Mouse (Mus musculus): ENCODE data around the gene Tnik. TPM values are rescaled to one million over a fixed set of nuclear protein-coding genes. Genes with fewer than 3 reads are reported as not detected.

Tnik gene
- polyA plus RNA-seq, 1 experiment, result 23.6 TPM

DNA sequence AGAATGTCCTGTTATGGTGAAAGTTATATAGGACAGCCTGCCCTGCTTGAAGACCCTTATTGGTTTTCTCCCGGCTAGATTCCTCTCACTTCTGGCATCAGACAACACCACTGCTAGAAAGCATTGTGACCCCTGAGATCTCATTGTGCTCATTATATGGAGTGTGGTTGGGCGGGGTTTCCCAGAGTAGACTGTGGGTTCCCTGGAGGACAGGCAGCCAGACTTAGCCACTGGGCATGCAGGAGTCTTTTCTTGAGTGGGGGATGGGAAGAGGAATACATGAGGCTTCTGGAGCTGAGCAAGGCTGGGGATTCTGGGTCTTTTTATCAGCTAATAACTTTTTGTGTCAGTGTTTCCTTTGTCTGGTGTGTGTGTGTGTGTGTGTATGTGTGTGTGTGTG is 153.0 kb downstream of the Tnik start:
- TF ChIP-seq POLR2A (IDR thresholded peaks at IDR 0.05; ENCODE audit: control insufficient read depth, extremely low read depth, insufficient read depth, low read length, poor library complexity), result no peak
- TF ChIP-seq CTCF (IDR thresholded peaks at IDR 0.05; ENCODE audit: borderline replicate concordance, control insufficient read depth, extremely low read depth, insufficient read depth, low read length, poor library complexity), result no peak
- Histone ChIP-seq H3K36me3 (ENCODE audit: control insufficient read depth, insufficient read depth, low read length) (no peaks in the 10 kb centered on the region), H3K27ac (ENCODE audit: control insufficient read depth, insufficient read depth, low read length) (no peak overlapping the region), H3K4me1 (replicated peaks; ENCODE audit: control insufficient read depth, insufficient read depth, low read length) (no peaks in the 10 kb centered on the region), H3K27me3 (ENCODE audit: control insufficient read depth, insufficient read depth, low read length) (no peaks in the 10 kb centered on the region), H3K4me3 (ENCODE audit: control insufficient read depth, insufficient read depth, low read length) (no peak overlapping the region)
- DNase-seq, result no peak
- WGBS, result 92% methylated on average over 2 of the region's 2 CpGs

- DNase-seq, result no peak
- Histone ChIP-seq H3K4me1 (replicated peaks; ENCODE audit: control insufficient read depth, insufficient read depth, low read length) (no peaks in the 10 kb centered on the region), H3K27ac (ENCODE audit: control insufficient read depth, insufficient read depth, low read length) (no peak overlapping the region), H3K27me3 (ENCODE audit: control insufficient read depth, insufficient read depth, low read length) (no peaks in the 10 kb centered on the region), H3K36me3 (ENCODE audit: control insufficient read depth, insufficient read depth, low read length) (no peaks in the 10 kb centered on the region), H3K4me3 (ENCODE audit: control insufficient read depth, insufficient read depth, low read length) (no peak overlapping the region)
- 91% methylated on average over 5 of the region's 5 CpGs for WGBS
- TF ChIP-seq CTCF (IDR thresholded peaks at IDR 0.05; ENCODE audit: borderline replicate concordance, control insufficient read depth, extremely low read depth, insufficient read depth, low read length, poor library complexity) (no peak), POLR2A (IDR thresholded peaks at IDR 0.05; ENCODE audit: control insufficient read depth, extremely low read depth, insufficient read depth, low read length, poor library complexity) (no peak)
These were observed 154.2 kb downstream of the Tnik start for GRCm38 (mm10) chr3:28417091-28417715.

DNA sequence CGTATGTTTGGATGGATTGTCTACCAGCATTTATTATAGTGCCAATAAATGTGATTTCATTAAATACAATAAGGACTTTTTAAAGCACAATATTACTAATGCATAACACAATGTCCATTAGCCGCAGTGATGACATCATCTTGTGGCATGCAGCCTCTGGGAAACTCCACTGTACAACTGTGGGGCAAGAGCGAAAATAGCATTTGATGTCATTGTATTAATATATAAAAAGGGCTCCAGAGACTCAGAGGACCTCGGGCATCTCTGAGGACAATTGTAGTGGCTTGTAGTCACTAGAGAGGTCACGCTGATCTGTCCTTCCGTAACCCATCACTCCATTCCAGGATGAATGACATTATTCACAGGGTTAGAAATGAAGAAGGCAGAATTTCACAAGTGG is 157.2 kb downstream of the Tnik start:
- Histone ChIP-seq H3K36me3 (ENCODE audit: control insufficient read depth, insufficient read depth, low read length) (no peaks in the 10 kb centered on the region), H3K27me3 (ENCODE audit: control insufficient read depth, insufficient read depth, low read length) (no peaks in the 10 kb centered on the region), H3K4me3 (ENCODE audit: control insufficient read depth, insufficient read depth, low read length) (no peak overlapping the region), H3K4me1 (replicated peaks; ENCODE audit: control insufficient read depth, insufficient read depth, low read length) (no peaks in the 10 kb centered on the region), H3K27ac (ENCODE audit: control insufficient read depth, insufficient read depth, low read length) (no peak overlapping the region)
- 96% methylated on average over 6 of the region's 6 CpGs for WGBS
- DNase-seq, result no peak
- TF ChIP-seq CTCF (IDR thresholded peaks at IDR 0.05; ENCODE audit: borderline replicate concordance, control insufficient read depth, extremely low read depth, insufficient read depth, low read length, poor library complexity) (no peak), POLR2A (IDR thresholded peaks at IDR 0.05; ENCODE audit: control insufficient read depth, extremely low read depth, insufficient read depth, low read length, poor library complexity) (no peak)

- TF ChIP-seq CTCF (IDR thresholded peaks at IDR 0.05; ENCODE audit: borderline replicate concordance, control insufficient read depth, extremely low read depth, insufficient read depth, low read length, poor library complexity) (no peak), POLR2A (IDR thresholded peaks at IDR 0.05; ENCODE audit: control insufficient read depth, extremely low read depth, insufficient read depth, low read length, poor library complexity) (no peak)
- Histone ChIP-seq H3K4me3 (ENCODE audit: control insufficient read depth, insufficient read depth, low read length) (no peak overlapping the region), H3K27ac (ENCODE audit: control insufficient read depth, insufficient read depth, low read length) (no peak overlapping the region), H3K36me3 (ENCODE audit: control insufficient read depth, insufficient read depth, low read length) (no peaks in the 10 kb centered on the region), H3K4me1 (replicated peaks; ENCODE audit: control insufficient read depth, insufficient read depth, low read length) (no peaks in the 10 kb centered on the region), H3K27me3 (ENCODE audit: control insufficient read depth, insufficient read depth, low read length) (no peaks in the 10 kb centered on the region)
- DNase-seq, result no peak
- WGBS, result 73% methylated on average over 3 of the region's 3 CpGs
These were observed 157.7 kb downstream of the Tnik start for GRCm38 (mm10) chr3:28420698-28421097.

- no peaks in the 10 kb centered on the region for H3K36me3 ChIP-seq (ENCODE audit: control insufficient read depth, insufficient read depth, low read length)
- no peak for DNase-seq
- 91% methylated on average over 6 of the region's 6 CpGs for WGBS
- no peaks in the 10 kb centered on the region for H3K27me3 ChIP-seq (ENCODE audit: control insufficient read depth, insufficient read depth, low read length)
- no peak overlapping the region for H3K27ac ChIP-seq (ENCODE audit: control insufficient read depth, insufficient read depth, low read length)
- no peak overlapping the region for H3K4me3 ChIP-seq (ENCODE audit: control insufficient read depth, insufficient read depth, low read length)
- no peaks in the 10 kb centered on the region for H3K4me1 ChIP-seq (replicated peaks; ENCODE audit: control insufficient read depth, insufficient read depth, low read length)
- TF ChIP-seq POLR2A (IDR thresholded peaks at IDR 0.05; ENCODE audit: control insufficient read depth, extremely low read depth, insufficient read depth, low read length, poor library complexity), result no peak
- TF ChIP-seq CTCF (IDR thresholded peaks at IDR 0.05; ENCODE audit: borderline replicate concordance, control insufficient read depth, extremely low read depth, insufficient read depth, low read length, poor library complexity), result no peak
These were observed 158.8 kb downstream of the Tnik start for GRCm38 (mm10) chr3:28421798-28422197.

- no peak for DNase-seq
- TF ChIP-seq POLR2A (IDR thresholded peaks at IDR 0.05; ENCODE audit: control insufficient read depth, extremely low read depth, insufficient read depth, low read length, poor library complexity) (no peak), CTCF (IDR thresholded peaks at IDR 0.05; ENCODE audit: borderline replicate concordance, control insufficient read depth, extremely low read depth, insufficient read depth, low read length, poor library complexity) (no peak)
- Histone ChIP-seq H3K27ac (ENCODE audit: control insufficient read depth, insufficient read depth, low read length) (no peak overlapping the region), H3K27me3 (ENCODE audit: control insufficient read depth, insufficient read depth, low read length) (no peaks in the 10 kb centered on the region), H3K4me3 (ENCODE audit: control insufficient read depth, insufficient read depth, low read length) (no peak overlapping the region), H3K36me3 (ENCODE audit: control insufficient read depth, insufficient read depth, low read length) (no peaks in the 10 kb centered on the region), H3K4me1 (replicated peaks; ENCODE audit: control insufficient read depth, insufficient read depth, low read length) (no peaks in the 10 kb centered on the region)
- 97% methylated on average over 1 of the region's 1 CpGs for WGBS
These were observed 159.2 kb downstream of the Tnik start for GRCm38 (mm10) chr3:28422221-28422620.

DNA sequence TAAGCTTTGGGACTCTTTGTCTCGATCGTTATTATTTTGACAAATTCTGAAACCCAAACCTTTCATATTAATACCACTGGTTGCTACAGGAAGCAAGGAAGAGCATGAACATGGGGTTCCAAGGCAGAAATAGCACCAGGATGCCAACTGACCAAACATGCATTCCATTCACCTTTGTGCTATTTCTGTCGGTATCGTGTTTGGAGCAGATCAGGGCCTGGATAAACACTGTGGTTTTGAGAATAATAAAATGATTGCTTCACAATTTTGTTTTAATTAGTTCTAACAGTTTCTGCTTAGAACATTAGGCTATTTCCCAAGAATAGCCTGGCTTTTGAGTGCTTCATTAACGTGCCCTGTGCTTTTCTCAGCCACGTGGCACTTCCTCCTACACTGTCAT is 162.9 kb downstream of the Tnik start:
- 91% methylated on average over 6 of the region's 6 CpGs for WGBS
- TF ChIP-seq CTCF (IDR thresholded peaks at IDR 0.05; ENCODE audit: borderline replicate concordance, control insufficient read depth, extremely low read depth, insufficient read depth, low read length, poor library complexity) (no peak), POLR2A (IDR thresholded peaks at IDR 0.05; ENCODE audit: control insufficient read depth, extremely low read depth, insufficient read depth, low read length, poor library complexity) (no peak)
- Histone ChIP-seq H3K36me3 (ENCODE audit: control insufficient read depth, insufficient read depth, low read length) (no peaks in the 10 kb centered on the region), H3K4me1 (replicated peaks; ENCODE audit: control insufficient read depth, insufficient read depth, low read length) (no peaks in the 10 kb centered on the region), H3K27me3 (ENCODE audit: control insufficient read depth, insufficient read depth, low read length) (no peaks in the 10 kb centered on the region), H3K27ac (ENCODE audit: control insufficient read depth, insufficient read depth, low read length) (no peak overlapping the region), H3K4me3 (ENCODE audit: control insufficient read depth, insufficient read depth, low read length) (no peak overlapping the region)
- no peak for DNase-seq

Measured in thymus, adult 2 months (tissue).